ENCODE assay signal across 16 mouse cellular contexts in genomic region chr19:16237034-16237433, GRCm38 (mm10).
"Had no signal": no experiment of that assay in that cellular context is flagged by ENCODE, and none has a peak within 500 bp of the region (broad histone marks: within the 10 kb centered on the region; RNA-seq: fewer than 3 reads in every experiment).

No protein-coding gene starts in this region.

- H3K9ac ChIP-seq: neural tube, embryonic 13.5 days; neural tube, embryonic 15.5 days; stomach, embryonic 15.5 days had no signal

- H3K36me3 ChIP-seq: neural tube, embryonic 13.5 days; neural tube, embryonic 15.5 days; stomach, embryonic 15.5 days had no signal

- H3K27ac ChIP-seq: neural tube, embryonic 13.5 days; neural tube, embryonic 15.5 days; stomach, embryonic 15.5 days; stomach, postnatal 0 days had no signal

- H3K9me3 ChIP-seq: neural tube, embryonic 13.5 days; neural tube, embryonic 15.5 days; stomach, embryonic 15.5 days had no signal

- DNase-seq: retina, postnatal 1 day; right cerebral cortex, adult 18-20 months; right cerebral cortex, postnatal 14 days; right cerebral cortex, postnatal 25 days; right cerebral cortex, postnatal 4 days; spleen, adult 18-20 months; thymus, adult 18-20 months; thymus, adult 2 months; thymus, postnatal 14 days; thymus, postnatal 25 days; thymus, postnatal 36 days; thymus, postnatal 4 days had no signal

- H3K27me3 ChIP-seq: neural tube, embryonic 13.5 days; neural tube, embryonic 15.5 days; stomach, embryonic 15.5 days had no signal

- H3K4me3 ChIP-seq: neural tube, embryonic 13.5 days; neural tube, embryonic 15.5 days; stomach, embryonic 15.5 days had no signal

- H3K4me2 ChIP-seq: neural tube, embryonic 13.5 days; neural tube, embryonic 15.5 days; stomach, embryonic 15.5 days had no signal
